14 mouse cellular contexts compared by ENCODE assay signal in the genomic region with DNA sequence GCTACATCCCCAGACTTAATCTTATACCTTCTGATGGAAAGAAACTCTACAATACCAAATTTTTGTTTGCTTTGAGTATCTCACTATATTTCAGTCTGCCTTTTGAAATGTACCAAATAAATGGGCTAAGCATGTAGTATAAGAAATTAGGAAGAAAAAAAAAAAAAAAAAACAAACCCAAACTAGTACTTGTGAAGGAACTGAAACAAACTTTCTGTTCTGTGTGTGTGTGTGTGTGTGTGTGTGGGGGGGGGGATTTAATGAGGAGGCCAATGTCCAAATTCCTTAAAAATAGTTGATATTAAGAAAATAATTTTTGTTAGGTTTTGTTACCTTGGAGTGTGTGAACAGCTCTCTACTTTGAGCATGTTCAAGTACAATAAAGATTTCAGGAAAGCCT. TPM values are rescaled to one million over a fixed set of nuclear protein-coding genes. Genes with fewer than 3 reads are reported as not detected.
DNase-seq lines count a peak whose midpoint lies in the region; ATAC-seq and TF ChIP-seq lines count a peak whose summit lies in the region.
"Had no signal": no experiment of that assay in that cellular context is flagged by ENCODE, and none has a peak within 500 bp of the region (broad histone marks: within the 10 kb centered on the region; RNA-seq: fewer than 3 reads in every experiment).

No protein-coding gene starts in this region.

- H3K27me3 ChIP-seq in hindbrain, embryonic 12.5 days = no peaks in the 10 kb centered on the region
- no peaks in the 10 kb centered on the region for H3K27me3 ChIP-seq in hindbrain, embryonic 13.5 days
- no peaks in the 10 kb centered on the region for H3K27me3 ChIP-seq in hindbrain, postnatal 0 days (ENCODE audit: insufficient read depth, low read length)
- no peaks in the 10 kb centered on the region for H3K27me3 ChIP-seq in midbrain, embryonic 16.5 days (ENCODE audit: control insufficient read depth, insufficient read depth, low read depth, low read length)

- H3K27ac ChIP-seq in hindbrain, embryonic 12.5 days = no peak overlapping the region
- no peak overlapping the region for H3K27ac ChIP-seq in hindbrain, embryonic 13.5 days
- no peak overlapping the region for H3K27ac ChIP-seq in bone marrow macrophage, adult 2 months (ENCODE audit: insufficient read depth, low read depth, low read length)
- H3K27ac ChIP-seq in hindbrain, postnatal 0 days = no peak overlapping the region
- H3K27ac ChIP-seq in midbrain, embryonic 16.5 days (ENCODE audit: low read length) = no peak overlapping the region
- H3K27ac ChIP-seq: left cerebral cortex, adult 2 months had no signal

- H3K4me1 ChIP-seq in hindbrain, embryonic 12.5 days = peaks cover 5% of the 10 kb centered on the region; the same call in 1 of the 2 replicates
- H3K4me1 ChIP-seq in hindbrain, embryonic 13.5 days (replicated peaks) = peaks cover 8% of the 10 kb centered on the region
- peaks cover 27% of the 10 kb centered on the region for H3K4me1 ChIP-seq in bone marrow macrophage, adult 2 months (ENCODE audit: control insufficient read depth, insufficient read depth, low read length)
- H3K4me1 ChIP-seq in hindbrain, postnatal 0 days (ENCODE audit: insufficient read depth, low read length) = 0 out of 2 replicates have a peak, but pooled peaks cover 3% of the 10 kb centered on the region
- H3K4me1 ChIP-seq in midbrain, embryonic 16.5 days (ENCODE audit: control insufficient read depth, insufficient read depth, low read length) = peaks cover 9% of the 10 kb centered on the region

- H3K9ac ChIP-seq in hindbrain, embryonic 12.5 days = no peak overlapping the region
- H3K9ac ChIP-seq in hindbrain, embryonic 13.5 days = no peak overlapping the region
- H3K9ac ChIP-seq in hindbrain, postnatal 0 days (replicated peaks; ENCODE audit: low read length) = no peak overlapping the region
- H3K9ac ChIP-seq in midbrain, embryonic 16.5 days (ENCODE audit: low read depth, low read length) = no peak overlapping the region

- H3K9me3 ChIP-seq in hindbrain, embryonic 12.5 days (replicated peaks) = no peaks in the 10 kb centered on the region
- H3K9me3 ChIP-seq in hindbrain, embryonic 13.5 days = no peaks in the 10 kb centered on the region
- no peaks in the 10 kb centered on the region for H3K9me3 ChIP-seq in hindbrain, postnatal 0 days (ENCODE audit: low read length)
- H3K9me3 ChIP-seq in midbrain, embryonic 16.5 days (replicated peaks; ENCODE audit: control insufficient read depth, low read length, poor library complexity, severe bottlenecking) = no peaks in the 10 kb centered on the region

- no peak for DNase-seq in hindbrain, postnatal 0 days (ENCODE audit: low spot score)
- no peak for DNase-seq in retina, embryonic 14.5 days (ENCODE audit: low spot score)
- no peak for DNase-seq in layer of hippocampus, adult 18-20 months (ENCODE audit: low spot score in 2 of 2)
- DNase-seq: cerebellum, adult 18-20 months; gastrocnemius, postnatal 36 days; heart, postnatal 36 days; kidney, adult 9 months; lung, postnatal 10 days had no signal

- no peaks in the 10 kb centered on the region for H3K36me3 ChIP-seq in hindbrain, embryonic 12.5 days
- 0 out of 2 replicates have a peak, but pooled peaks cover 12% of the 10 kb centered on the region for H3K36me3 ChIP-seq in hindbrain, embryonic 13.5 days
- no peaks in the 10 kb centered on the region; the same call in 1 of the 2 replicates for H3K36me3 ChIP-seq in hindbrain, postnatal 0 days (ENCODE audit: insufficient read depth, low read length)
- H3K36me3 ChIP-seq in midbrain, embryonic 16.5 days (ENCODE audit: control insufficient read depth, insufficient read depth, low read length) = no peaks in the 10 kb centered on the region

- no peak for TF ChIP-seq CTCF in bone marrow macrophage, adult 2 months (IDR thresholded peaks at IDR 0.05; ENCODE audit: low read depth, low read length)
- no peak for TF ChIP-seq CTCF in hindbrain, postnatal 0 days (IDR thresholded peaks at IDR 0.05; ENCODE audit: low read depth)

- 0 out of 2 replicates have a peak overlapping the region, but pooled peaks have one; percentile 25 for H3K4me2 ChIP-seq in hindbrain, embryonic 12.5 days (replicated peaks)
- H3K4me2 ChIP-seq in hindbrain, embryonic 13.5 days = no peak overlapping the region
- H3K4me2 ChIP-seq in hindbrain, postnatal 0 days (ENCODE audit: low read depth, low read length) = peak overlapping the region; percentile 21; the same call in 1 of the 2 replicates
- H3K4me2 ChIP-seq in midbrain, embryonic 16.5 days (ENCODE audit: low read length) = peak overlapping the region; percentile 39; the same call in 1 of the 2 replicates

- no peak for TF ChIP-seq POLR2A in bone marrow macrophage, adult 2 months (IDR thresholded peaks at IDR 0.05; ENCODE audit: borderline replicate concordance, low read depth, low read length)

- H3K4me3 ChIP-seq in hindbrain, embryonic 12.5 days = no peak overlapping the region
- H3K4me3 ChIP-seq in hindbrain, embryonic 13.5 days = no peak overlapping the region
- H3K4me3 ChIP-seq in bone marrow macrophage, adult 2 months (ENCODE audit: insufficient read depth, low read length) = peak overlapping the region; percentile 32
- no peak overlapping the region for H3K4me3 ChIP-seq in hindbrain, postnatal 0 days (ENCODE audit: low read length)
- H3K4me3 ChIP-seq in midbrain, embryonic 16.5 days (ENCODE audit: low read depth, low read length) = no peak overlapping the region

- no peak for ATAC-seq in hindbrain, embryonic 12.5 days (ENCODE audit: low FRiP score)
- no peak for ATAC-seq in hindbrain, embryonic 13.5 days (ENCODE audit: low FRiP score)
- ATAC-seq in hindbrain, postnatal 0 days = no peak
- ATAC-seq in midbrain, embryonic 16.5 days = no peak
- ATAC-seq: activated CD4-positive, CD25-positive, alpha-beta regulatory T cell, adult 4 months had no signal

RNA-seq across cellular contexts. Expression of gene Dennd1b, which starts 1.8 kb away (rescaled TPM):
- 10.9 and 14.3 TPM in 2 replicates for polyA plus RNA-seq in hindbrain, embryonic 12.5 days (2016; fragmentation: Nextera tagmentation; extraction: Ambion mirVana)
- polyA plus RNA-seq in hindbrain, embryonic 13.5 days (2015; fragmentation: Nextera tagmentation; extraction: Ambion mirVana) = 10.6 and 11.1 TPM in 2 replicates
- polyA plus RNA-seq in bone marrow macrophage, adult 2 months (2012; ENCODE audit: insufficient read depth, insufficient read length, missing spikeins) = 25.2 and 34.4 TPM in 2 replicates
- 25.4 and 30.9 TPM in 2 replicates for total RNA-seq in hindbrain, postnatal 0 days (2014; rRNA removed)
- 8.3 and 9.5 TPM in 2 replicates for polyA plus RNA-seq in hindbrain, postnatal 0 days (2015; fragmentation: Nextera tagmentation; extraction: Ambion mirVana)
- 9.2 and 10.4 TPM in 2 replicates for polyA plus RNA-seq in midbrain, embryonic 16.5 days (2015; fragmentation: Nextera tagmentation; extraction: Ambion mirVana)
- total RNA-seq in layer of hippocampus, adult 18-20 months (2021) = 10 to 100 TPM; 53.1 to 59.4 TPM
